Mouse (Mus musculus): Measurements from ENCODE around the gene Nell2.

- TF ChIP-seq CTCF (IDR thresholded peaks at IDR 0.05; ENCODE audit: low read depth) (no peak), EP300 (IDR thresholded peaks at IDR 0.05; ENCODE audit: low read depth) (no peak)
Observed at GRCm38 (mm10) chr15:95243876-95244275, 284.5 kb downstream of the Nell2 start.
